8 mouse cellular contexts compared by ENCODE assay signal in the genomic region with DNA sequence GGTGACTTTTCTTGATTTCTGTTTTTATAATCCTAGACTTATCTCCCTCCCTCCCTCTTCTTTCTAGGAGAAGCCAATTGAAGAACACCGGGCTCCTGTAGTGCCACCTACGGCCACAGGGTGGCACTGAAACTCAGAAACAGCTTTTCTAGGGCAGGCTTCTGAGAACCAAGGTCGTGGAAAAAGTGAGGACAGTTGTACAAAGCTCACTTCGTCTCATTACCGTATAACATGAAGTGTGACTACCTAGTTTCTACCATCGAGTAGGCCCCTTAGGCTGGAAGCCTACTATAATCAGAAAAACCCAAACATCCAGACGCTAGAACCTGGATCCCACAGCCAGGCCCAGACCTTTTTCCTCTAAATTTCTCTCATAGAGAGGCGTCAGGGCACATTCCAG. TPM values are rescaled to one million over a fixed set of nuclear protein-coding genes. Genes with fewer than 3 reads are reported as not detected.
DNase-seq lines count a peak whose midpoint lies in the region; ATAC-seq and TF ChIP-seq lines count a peak whose summit lies in the region.

No protein-coding gene starts in this region.

- H3K36me3 ChIP-seq in E14TG2a.4 (ENCODE audit: insufficient read depth, low read length) = no peaks in the 10 kb centered on the region
- no peaks in the 10 kb centered on the region for H3K36me3 ChIP-seq in forebrain, embryonic 11.5 days (ENCODE audit: control insufficient read depth, insufficient read depth, low read length)
- H3K36me3 ChIP-seq in lung, embryonic 15.5 days = no peaks in the 10 kb centered on the region
- no peaks in the 10 kb centered on the region for H3K36me3 ChIP-seq in thymus, adult 2 months (ENCODE audit: control insufficient read depth, insufficient read depth, low read length)

- H3K4me3 ChIP-seq in E14TG2a.4 (replicated peaks; ENCODE audit: low read length) = peak overlapping the region; percentile 77
- H3K4me3 ChIP-seq in forebrain, embryonic 11.5 days (ENCODE audit: low read depth, low read length) = peak overlapping the region; percentile 40
- peak overlapping the region; percentile 31 for H3K4me3 ChIP-seq in layer of hippocampus, adult 2 months
- H3K4me3 ChIP-seq in lung, embryonic 15.5 days = peak overlapping the region; percentile 40
- no peak overlapping the region for H3K4me3 ChIP-seq in thymus, adult 2 months (ENCODE audit: control insufficient read depth, insufficient read depth, low read length)

- TF ChIP-seq CTCF in E14TG2a.4 (conservative IDR thresholded peaks at IDR 0.05; ENCODE audit: low read length) = peak; percentile 97
- peak; percentile 98 for TF ChIP-seq CTCF in layer of hippocampus, adult 2 months (conservative IDR thresholded peaks at IDR 0.05)
- no peak for TF ChIP-seq CTCF in thymus, adult 2 months (IDR thresholded peaks at IDR 0.05; ENCODE audit: borderline replicate concordance, control insufficient read depth, extremely low read depth, insufficient read depth, low read length, poor library complexity)

- no peak for ATAC-seq in forebrain, embryonic 11.5 days (replicated peaks; ENCODE audit: low FRiP score)
- no peak for ATAC-seq in lung, embryonic 15.5 days (ENCODE audit: borderline replicate concordance, extremely low read depth, low FRiP score, low TSS enrichment)

- no peak overlapping the region for H3K27ac ChIP-seq in forebrain, embryonic 11.5 days (ENCODE audit: low read depth, low read length)
- peak overlapping the region; percentile 84 for H3K27ac ChIP-seq in layer of hippocampus, adult 2 months
- H3K27ac ChIP-seq in lung, embryonic 15.5 days = peak overlapping the region; percentile 60; the same call in 1 of the 2 replicates
- no peak overlapping the region for H3K27ac ChIP-seq in thymus, adult 2 months (ENCODE audit: control insufficient read depth, insufficient read depth, low read length)

- H3K4me2 ChIP-seq in forebrain, embryonic 11.5 days (ENCODE audit: low read depth, low read length, severe bottlenecking) = peak overlapping the region; percentile 74
- H3K4me2 ChIP-seq in lung, embryonic 15.5 days = peak overlapping the region; percentile 88

- H3K4me1 ChIP-seq in E14TG2a.4 (replicated peaks; ENCODE audit: low read depth, low read length) = peaks cover 54% of the 10 kb centered on the region
- H3K4me1 ChIP-seq in forebrain, embryonic 11.5 days (replicated peaks; ENCODE audit: control insufficient read depth, insufficient read depth, low read length) = peaks cover 8% of the 10 kb centered on the region; the same call in 1 of the 2 replicates
- peaks cover 44% of the 10 kb centered on the region for H3K4me1 ChIP-seq in lung, embryonic 15.5 days
- H3K4me1 ChIP-seq in thymus, adult 2 months (replicated peaks; ENCODE audit: control insufficient read depth, insufficient read depth, low read length) = peaks cover 23% of the 10 kb centered on the region

- peak overlapping the region; percentile 56; the same call in 1 of the 2 replicates for H3K9ac ChIP-seq in forebrain, embryonic 11.5 days (ENCODE audit: low read length)
- H3K9ac ChIP-seq in lung, embryonic 15.5 days = peak overlapping the region; percentile 45; the same call in 1 of the 2 replicates

- TF ChIP-seq POLR2A in thymus, adult 2 months (IDR thresholded peaks at IDR 0.05; ENCODE audit: control insufficient read depth, extremely low read depth, insufficient read depth, low read length, poor library complexity) = no peak

- peak; percentile 85 for DNase-seq in c-Kit-negative CD71-positive TER-119-positive erythroid progenitor cells, embryonic 14.5 days (ENCODE audit: low read depth, low spot score)
- peak; percentile 91 for DNase-seq in forebrain, embryonic 11.5 days (ENCODE audit: low spot score)
- DNase-seq in heart, postnatal 25 days (ENCODE audit: low spot score) = peak; percentile 78
- peak; percentile 88 to 92 for DNase-seq in layer of hippocampus, adult 2 months (ENCODE audit: low spot score in 2 of 2)
- peak; percentile 68 for DNase-seq in ovary, postnatal 10 days (ENCODE audit: low spot score)
- peak; percentile 87 for DNase-seq in thymus, adult 2 months

- intact Hi-C loops in heart, postnatal 25 days (cut with DNase I) = loop anchor here (1.0 to 10.0 kb wide), 2 partner anchors 83 to 178 kb away; no protein-coding TSS in a partner anchor

- no peaks in the 10 kb centered on the region for H3K27me3 ChIP-seq in E14TG2a.4 (ENCODE audit: insufficient read depth, low read length)
- no peaks in the 10 kb centered on the region for H3K27me3 ChIP-seq in forebrain, embryonic 11.5 days (ENCODE audit: control insufficient read depth, insufficient read depth, low read length)
- no peaks in the 10 kb centered on the region for H3K27me3 ChIP-seq in lung, embryonic 15.5 days
- H3K27me3 ChIP-seq in thymus, adult 2 months (ENCODE audit: control insufficient read depth, insufficient read depth, low read length) = no peaks in the 10 kb centered on the region

- H3K9me3 ChIP-seq in E14TG2a.4 (ENCODE audit: low read length) = no peaks in the 10 kb centered on the region
- no peaks in the 10 kb centered on the region for H3K9me3 ChIP-seq in forebrain, embryonic 11.5 days (ENCODE audit: control insufficient read depth, low read length)
- no peaks in the 10 kb centered on the region for H3K9me3 ChIP-seq in lung, embryonic 15.5 days

- 10% methylated on average over 8 of the region's 8 CpGs for WGBS in forebrain, embryonic 11.5 days
- 6% methylated on average over 8 of the region's 8 CpGs for WGBS in lung, embryonic 15.5 days
- 15% methylated on average over 8 of the region's 8 CpGs for WGBS in thymus, adult 2 months

RNA-seq across cellular contexts. Expression of a gene that starts 3.6 kb away (rescaled TPM):
- 60.3 and 60.6 TPM in 2 replicates for polyA plus RNA-seq in forebrain, embryonic 11.5 days (2014; fragmentation: Nextera tagmentation; extraction: Ambion mirVana)
- 1 to 10 TPM; 4.4 to 9.8 TPM for total RNA-seq in heart, postnatal 25 days (2021)
- 10 to 100 TPM; 20.3 to 21.6 TPM for total RNA-seq in layer of hippocampus, adult 2 months (2021)
- 69.3 and 71.1 TPM in 2 replicates for polyA plus RNA-seq in lung, embryonic 15.5 days (2015; fragmentation: Nextera tagmentation; extraction: Ambion mirVana)
- 31.1 and 33.0 TPM in 2 replicates for polyA plus RNA-seq in thymus, adult 2 months (2012; rRNA removed)

RNA-seq across cellular contexts. Expression of a gene that starts 7.4 kb away (rescaled TPM):
- polyA plus RNA-seq in forebrain, embryonic 11.5 days (2014; fragmentation: Nextera tagmentation; extraction: Ambion mirVana) = 7.9 and 9.2 TPM in 2 replicates
- total RNA-seq in heart, postnatal 25 days (2021) = 10 to 100 TPM; 14.4 to 16.4 TPM
- 10 to 100 TPM; 26.6 to 30.8 TPM for total RNA-seq in layer of hippocampus, adult 2 months (2021)
- polyA plus RNA-seq in lung, embryonic 15.5 days (2015; fragmentation: Nextera tagmentation; extraction: Ambion mirVana) = 9.1 and 10.3 TPM in 2 replicates
- polyA plus RNA-seq in thymus, adult 2 months (2012; rRNA removed) = 18.0 TPM in 2 replicates

RNA-seq across cellular contexts. Expression of a gene that starts 21.3 kb away (rescaled TPM):
- 95.9 and 98.4 TPM in 2 replicates for polyA plus RNA-seq in forebrain, embryonic 11.5 days (2014; fragmentation: Nextera tagmentation; extraction: Ambion mirVana)
- total RNA-seq in heart, postnatal 25 days (2021) = 10 to 100 TPM; 59.6 to 65.7 TPM
- total RNA-seq in layer of hippocampus, adult 2 months (2021) = 1,000 to 10,000 TPM in 1 of 2 experiments, 100 to 1,000 TPM in 1; 988 to 1,016 TPM
- 61.6 and 66.6 TPM in 2 replicates for polyA plus RNA-seq in lung, embryonic 15.5 days (2015; fragmentation: Nextera tagmentation; extraction: Ambion mirVana)
- polyA plus RNA-seq in thymus, adult 2 months (2012; rRNA removed) = 159 and 175 TPM in 2 replicates

RNA-seq across cellular contexts. Expression of a gene that starts 21.5 kb away (rescaled TPM):
- polyA plus RNA-seq in forebrain, embryonic 11.5 days (2014; fragmentation: Nextera tagmentation; extraction: Ambion mirVana) = 199 and 209 TPM in 2 replicates
- total RNA-seq in heart, postnatal 25 days (2021) = 1 to 10 TPM in 1 of 2 experiments, under 1 TPM in 1; 0.62 to 1.2 TPM
- total RNA-seq in layer of hippocampus, adult 2 months (2021) = under 1 TPM; 0.54 to 0.79 TPM
- 207 and 211 TPM in 2 replicates for polyA plus RNA-seq in lung, embryonic 15.5 days (2015; fragmentation: Nextera tagmentation; extraction: Ambion mirVana)
- 192 and 276 TPM in 2 replicates for polyA plus RNA-seq in thymus, adult 2 months (2012; rRNA removed)

RNA-seq across cellular contexts. Expression of a gene that starts 28.1 kb away (rescaled TPM):
- 8.2 and 10.0 TPM in 2 replicates for polyA plus RNA-seq in forebrain, embryonic 11.5 days (2014; fragmentation: Nextera tagmentation; extraction: Ambion mirVana)
- total RNA-seq in heart, postnatal 25 days (2021) = 10 to 100 TPM; 32.3 to 61.0 TPM
- total RNA-seq in layer of hippocampus, adult 2 months (2021) = 10 to 100 TPM; 83.4 to 95.2 TPM
- 21.7 and 24.0 TPM in 2 replicates for polyA plus RNA-seq in lung, embryonic 15.5 days (2015; fragmentation: Nextera tagmentation; extraction: Ambion mirVana)
- polyA plus RNA-seq in thymus, adult 2 months (2012; rRNA removed) = 28.0 and 29.6 TPM in 2 replicates

Comparison
In these comparisons a context has a peak if more than half of its experiments do, and no peak if none do; other contexts are left out.
1. H3K27ac ChIP-seq: peak in layer of hippocampus, adult 2 months (single experiment) and lung, embryonic 15.5 days (single experiment); none in forebrain, embryonic 11.5 days (single experiment) and thymus, adult 2 months (single experiment).
2. Peak in every context shown above with its lines, with median percentiles within 50 percentile points of each other: DNase-seq.